Mouse (Mus musculus) hindbrain, embryonic 10.5 days (tissue): ENCODE measurements around the gene Lrp2. TPM values are rescaled to one million over a fixed set of nuclear protein-coding genes. Genes with fewer than 3 reads are reported as not detected.

Experiments used
- DNase-seq: peaks from one replicate; pipeline ENCODE4 v3.0.0-alpha.2; 2017; ENCODE audit warnings: low spot score
- H3K27ac ChIP-seq: fragments of 300-500 bp; sonication (generic); 2 replicates; pipeline ENCODE4 v1.5.1; 2016; ENCODE audit warnings: mild to moderate bottlenecking, moderate library complexity
- H3K27me3 ChIP-seq: fragments of 300-500 bp; sonication (generic); 2 replicates; pipeline ENCODE4 v1.6.1; 2016; ENCODE audit warnings: mild to moderate bottlenecking; ENCODE audit not compliant: poor library complexity, insufficient read depth, severe bottlenecking
- H3K36me3 ChIP-seq: fragments of 300-500 bp; sonication (generic); 2 replicates; pipeline ENCODE4 v1.6.1; 2016; ENCODE audit warnings: mild to moderate bottlenecking, moderate library complexity
- H3K4me1 ChIP-seq: fragments of 300-500 bp; sonication (generic); replicated peaks from 2 replicates; pipeline ENCODE4 v1.6.1; 2016; ENCODE audit warnings: mild to moderate bottlenecking
- H3K4me3 ChIP-seq: fragments of 300-500 bp; sonication (generic); 2 replicates; pipeline ENCODE4 v1.5.1; 2016; ENCODE audit warnings: mild to moderate bottlenecking, moderate library complexity
- H3K9me3 ChIP-seq: fragments of 300-500 bp; sonication (generic); 2 replicates; pipeline ENCODE4 v1.6.1; 2016; ENCODE audit warnings: mild to moderate bottlenecking, moderate library complexity
- WGBS: fragments of 180-500 bp; shearing (Covaris S2); methylation state at CpG from one replicate; pipeline ENCODE4 v1.1.7; 2016; 5-methylcytosine and 5-hydroxymethylcytosine counted together
- polyA plus RNA-seq: library from polyadenylated mRNA; unstranded; fragments of >200 nt; fragmentation: Nextera tagmentation; extraction: Ambion mirVana; gene quantifications from 2 replicates; pipeline ENCODE4 v1.2.1, GENCODE M21; 2016

The Lrp2 gene
- polyA plus RNA-seq, 1 experiment from 2014 or later, result 2.0 TPM

GRCm38 (mm10) chr2:69536018-69536417 lies 49.8 kb downstream of the Lrp2 start:
- Histone ChIP-seq H3K27ac (no peak overlapping the region), H3K4me1 (peaks cover 17% of the 10 kb centered on the region), H3K36me3 (peaks cover 15% of the 10 kb centered on the region; the same call in 1 of the 2 replicates), H3K9me3 (no peaks in the 10 kb centered on the region), H3K4me3 (no peak overlapping the region), H3K27me3 (no peaks in the 10 kb centered on the region)
- no peak for DNase-seq
- WGBS, result 77% methylated on average over 7 of the region's 7 CpGs

GRCm38 (mm10) chr2:69531528-69532055 lies 54.3 kb downstream of the Lrp2 start:
- DNase-seq, result peak; percentile 23

GRCm38 (mm10) chr2:69530691-69531527 lies 55.0 kb downstream of the Lrp2 start:
- Histone ChIP-seq H3K36me3 (peaks cover 16% of the 10 kb centered on the region), H3K9me3 (no peaks in the 10 kb centered on the region), H3K4me1 (peaks cover 28% of the 10 kb centered on the region), H3K4me3 (no peak overlapping the region), H3K27me3 (no peaks in the 10 kb centered on the region), H3K27ac (peak overlapping the region; percentile 75)
- 10% methylated on average over 14 of the region's 14 CpGs for WGBS
- peak; percentile 11 for DNase-seq

More at GRCm38 (mm10) chr2:69531528-69532055, 54.3 kb downstream of the Lrp2 start:
- Histone ChIP-seq H3K4me3 (no peak overlapping the region), H3K36me3 (peaks cover 17% of the 10 kb centered on the region), H3K4me1 (peaks cover 31% of the 10 kb centered on the region), H3K9me3 (no peaks in the 10 kb centered on the region), H3K27me3 (no peaks in the 10 kb centered on the region), H3K27ac (peak overlapping the region; percentile 75)
- 18% methylated on average over 3 of the region's 3 CpGs for WGBS

DNA sequence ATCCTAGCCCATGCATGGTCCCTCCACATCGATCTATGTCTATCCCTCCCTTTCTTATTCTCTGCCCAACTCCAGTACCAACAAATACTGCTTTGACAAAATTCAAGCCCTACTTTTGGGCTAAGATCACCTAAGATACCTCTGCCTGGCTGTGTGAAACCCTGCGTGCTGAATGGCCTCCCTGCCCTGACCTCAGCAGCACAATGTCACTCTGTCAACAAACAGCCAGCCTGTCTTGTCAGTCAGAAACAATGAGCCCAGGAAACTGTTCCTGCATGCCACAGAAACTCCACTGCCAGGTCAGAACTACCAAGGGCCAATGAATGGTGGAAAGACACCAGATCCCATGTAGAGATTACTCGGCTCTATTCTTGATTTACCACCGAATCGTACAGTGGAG lies 55.7 kb downstream of the Lrp2 start:
- H3K4me3 ChIP-seq, result no peak overlapping the region
- H3K36me3 ChIP-seq, result peaks cover 15% of the 10 kb centered on the region
- no peaks in the 10 kb centered on the region for H3K9me3 ChIP-seq
- peaks cover 28% of the 10 kb centered on the region for H3K4me1 ChIP-seq
- DNase-seq, result peak; percentile 27
- H3K27me3 ChIP-seq, result no peaks in the 10 kb centered on the region
- 34% methylated on average over 5 of the region's 5 CpGs for WGBS
- peak overlapping the region; percentile 75 for H3K27ac ChIP-seq

DNA sequence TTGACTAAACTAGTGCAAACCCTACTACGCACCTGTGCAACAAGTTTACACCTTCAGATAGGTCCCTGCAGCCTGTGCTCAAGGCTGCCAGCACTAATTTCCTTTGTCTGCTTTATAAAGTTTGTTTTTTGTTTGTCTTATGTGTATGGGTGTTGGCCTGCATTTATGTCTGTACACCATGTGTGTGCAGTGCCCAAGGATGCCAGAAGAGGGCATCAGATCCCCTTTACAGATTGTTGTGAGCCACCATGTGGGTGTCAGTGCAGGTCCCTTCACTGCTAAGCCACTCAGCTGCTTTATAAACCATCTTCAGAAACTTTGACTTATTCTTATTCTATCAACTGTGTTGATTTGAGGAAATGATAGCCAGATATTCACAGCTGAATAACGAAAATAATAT lies 65.6 kb downstream of the Lrp2 start:
- WGBS, result 96% methylated on average over 2 of the region's 2 CpGs
- Histone ChIP-seq H3K27me3 (no peaks in the 10 kb centered on the region), H3K4me3 (no peak overlapping the region), H3K27ac (no peak overlapping the region), H3K9me3 (0 out of 2 replicates have a peak, but pooled peaks cover 4% of the 10 kb centered on the region), H3K4me1 (no peaks in the 10 kb centered on the region), H3K36me3 (peaks cover 40% of the 10 kb centered on the region)
- DNase-seq, result no peak

DNA sequence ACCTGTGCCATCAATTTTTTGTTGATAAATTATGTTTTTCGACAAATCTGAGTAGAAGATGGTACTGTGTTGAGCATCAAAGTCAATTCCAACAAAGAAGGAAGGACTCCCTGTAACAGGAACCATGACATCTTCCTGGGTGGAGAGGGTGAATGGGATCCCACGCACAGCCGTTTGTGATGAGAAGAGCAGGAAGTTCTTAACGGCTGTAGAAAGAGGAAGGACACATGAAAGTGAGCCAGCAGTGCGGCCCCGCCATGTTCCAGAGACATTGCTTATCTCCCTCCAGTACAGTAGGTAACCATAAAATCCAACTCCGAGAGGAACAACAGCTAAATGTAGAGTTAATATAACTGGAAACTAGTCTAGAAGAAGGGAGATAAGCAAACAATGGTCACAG lies 67.6 kb downstream of the Lrp2 start:
- peaks cover 43% of the 10 kb centered on the region for H3K36me3 ChIP-seq
- 83% methylated on average over 7 of the region's 7 CpGs for WGBS
- H3K4me1 ChIP-seq, result no peaks in the 10 kb centered on the region

DNA sequence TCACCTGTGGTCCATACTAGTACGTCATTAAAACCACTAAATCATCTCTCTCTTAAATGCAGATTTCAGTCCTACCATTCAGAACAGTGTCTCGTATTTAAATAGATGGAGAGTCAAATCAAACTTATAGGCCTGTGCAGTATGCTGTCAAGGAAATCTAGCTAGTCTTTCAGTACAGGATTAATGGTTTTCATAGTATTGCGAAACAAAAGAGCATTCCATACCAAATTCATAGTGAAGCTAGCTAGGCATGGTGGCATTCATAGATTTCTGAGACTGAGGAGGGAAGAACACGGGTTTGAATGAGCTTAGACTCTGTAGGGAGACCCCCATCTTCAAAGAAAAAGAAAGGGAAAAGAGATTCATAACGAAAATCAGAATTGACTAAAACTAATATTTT lies 74.1 kb downstream of the Lrp2 start:
- peaks cover 27% of the 10 kb centered on the region; the same call in 1 of the 2 replicates for H3K36me3 ChIP-seq
- DNase-seq, result no peak
- H3K27ac ChIP-seq, result no peak overlapping the region
- 87% methylated on average over 5 of the region's 5 CpGs for WGBS
- H3K4me1 ChIP-seq, result no peaks in the 10 kb centered on the region; the same call in 1 of the 2 replicates
- no peaks in the 10 kb centered on the region for H3K27me3 ChIP-seq
- no peaks in the 10 kb centered on the region for H3K9me3 ChIP-seq
- no peak overlapping the region for H3K4me3 ChIP-seq

More for the DNA sequence above, 67.6 kb downstream of the Lrp2 start:
- H3K27ac ChIP-seq, result no peak overlapping the region
- H3K4me3 ChIP-seq, result no peak overlapping the region
- 0 out of 2 replicates have a peak, but pooled peaks cover 4% of the 10 kb centered on the region for H3K9me3 ChIP-seq
- H3K27me3 ChIP-seq, result no peaks in the 10 kb centered on the region
- DNase-seq, result no peak

DNA sequence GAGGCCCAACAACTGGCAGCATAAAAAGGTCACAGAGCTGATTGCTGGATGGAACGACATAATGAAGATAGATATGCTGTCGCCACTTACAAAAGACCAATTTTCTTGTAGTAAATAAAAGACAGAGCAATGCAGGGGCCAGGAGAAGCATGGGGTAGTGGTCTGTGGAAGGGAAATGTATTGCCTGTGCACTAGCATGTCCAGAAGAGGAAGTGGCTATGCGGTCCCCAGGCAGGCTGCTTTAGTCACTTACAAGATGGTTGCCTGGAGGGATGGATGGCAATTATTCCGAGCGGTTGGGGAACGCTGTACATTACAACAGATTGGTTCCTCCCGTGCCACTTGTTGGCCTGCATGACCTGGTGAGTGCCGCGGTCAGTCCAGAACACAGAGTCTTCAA lies 85.5 kb downstream of the Lrp2 start:
- Histone ChIP-seq H3K36me3 (peaks cover 7% of the 10 kb centered on the region), H3K27ac (no peak overlapping the region), H3K9me3 (no peaks in the 10 kb centered on the region), H3K27me3 (no peaks in the 10 kb centered on the region), H3K4me1 (no peaks in the 10 kb centered on the region), H3K4me3 (no peak overlapping the region)
- 87% methylated on average over 9 of the region's 9 CpGs for WGBS
- no peak for DNase-seq

- Histone ChIP-seq H3K9me3 (no peaks in the 10 kb centered on the region), H3K4me1 (no peaks in the 10 kb centered on the region), H3K36me3 (peaks cover 27% of the 10 kb centered on the region), H3K27ac (no peak overlapping the region), H3K4me3 (no peak overlapping the region), H3K27me3 (no peaks in the 10 kb centered on the region)
- DNase-seq, result no peak
- WGBS, result 90% methylated on average over 4 of the region's 4 CpGs
Observed at GRCm38 (mm10) chr2:69493130-69493529, 92.7 kb downstream of the Lrp2 start.

DNA sequence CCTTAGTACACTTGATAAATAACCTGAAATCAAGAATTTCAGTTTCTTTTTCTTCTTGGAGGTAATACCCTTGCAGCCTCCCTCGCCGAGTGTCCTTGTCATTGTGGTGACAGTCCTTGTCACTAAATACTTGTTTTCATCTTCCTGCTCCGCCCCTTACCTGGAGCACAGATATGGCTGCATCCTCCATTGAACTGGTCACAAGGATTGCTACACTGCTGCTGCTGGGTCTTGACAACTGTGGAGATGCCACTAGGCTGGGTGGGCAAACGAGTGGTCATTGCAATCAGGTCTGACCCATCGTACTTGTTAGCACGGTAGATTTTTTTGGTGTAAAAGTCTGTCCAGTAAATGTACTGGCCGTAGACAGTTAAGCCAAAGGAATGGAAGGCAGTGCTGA lies 104.9 kb downstream of the Lrp2 start:
- no peak overlapping the region for H3K4me3 ChIP-seq
- WGBS, result 92% methylated on average over 7 of the region's 7 CpGs
- peaks cover 45% of the 10 kb centered on the region for H3K36me3 ChIP-seq
- H3K4me1 ChIP-seq, result no peaks in the 10 kb centered on the region
- no peak for DNase-seq
- H3K27me3 ChIP-seq, result no peaks in the 10 kb centered on the region
- no peaks in the 10 kb centered on the region for H3K9me3 ChIP-seq
- no peak overlapping the region for H3K27ac ChIP-seq

GRCm38 (mm10) chr2:69479859-69480258 lies 106.0 kb downstream of the Lrp2 start:
- Histone ChIP-seq H3K36me3 (peaks cover 41% of the 10 kb centered on the region), H3K4me3 (no peak overlapping the region), H3K4me1 (no peaks in the 10 kb centered on the region), H3K27ac (no peak overlapping the region), H3K27me3 (no peaks in the 10 kb centered on the region), H3K9me3 (no peaks in the 10 kb centered on the region)
- no peak for DNase-seq
- WGBS, result 92% methylated on average over 7 of the region's 7 CpGs

GRCm38 (mm10) chr2:69476901-69477300 lies 109.0 kb downstream of the Lrp2 start:
- no peak for DNase-seq
- H3K4me3 ChIP-seq, result no peak overlapping the region
- H3K27me3 ChIP-seq, result no peaks in the 10 kb centered on the region
- 88% methylated on average over 7 of the region's 7 CpGs for WGBS
- no peaks in the 10 kb centered on the region for H3K9me3 ChIP-seq
- no peaks in the 10 kb centered on the region for H3K4me1 ChIP-seq
- H3K27ac ChIP-seq, result no peak overlapping the region
- H3K36me3 ChIP-seq, result peaks cover 21% of the 10 kb centered on the region

DNA sequence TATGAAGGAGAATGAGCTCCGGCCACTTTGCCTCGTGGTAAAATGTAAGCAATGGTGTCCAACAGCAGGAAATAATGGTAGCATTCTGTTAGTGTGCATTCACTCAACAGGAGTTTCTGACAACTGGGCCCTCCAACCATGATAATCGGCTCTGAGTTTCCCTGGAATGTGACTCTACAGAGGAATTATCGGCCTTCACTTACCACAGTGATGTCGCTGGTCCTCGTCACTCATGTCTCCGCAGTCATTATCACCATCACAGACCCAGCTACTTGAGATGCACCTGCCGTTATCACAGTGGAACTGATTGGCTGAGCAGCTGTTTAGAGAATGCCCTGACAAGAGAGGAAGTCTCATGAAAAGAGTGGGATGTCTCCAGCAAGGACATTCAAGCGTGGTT lies 110.7 kb downstream of the Lrp2 start:
- Histone ChIP-seq H3K36me3 (peaks cover 16% of the 10 kb centered on the region), H3K27ac (no peak overlapping the region), H3K9me3 (no peaks in the 10 kb centered on the region), H3K4me3 (no peak overlapping the region), H3K4me1 (no peaks in the 10 kb centered on the region), H3K27me3 (no peaks in the 10 kb centered on the region)
- DNase-seq, result no peak
- 92% methylated on average over 9 of the region's 9 CpGs for WGBS
